Mouse (Mus musculus): ENCODE measurements around the gene Wdr73. TPM values are rescaled to one million over a fixed set of nuclear protein-coding genes. Genes with fewer than 3 reads are reported as not detected.
"Not testable (repeated sequence)": the region's sequence is repeated elsewhere in the genome, so short reads cannot be mapped to it uniquely, and the experiment has no call there.

The Wdr73 gene
- 27.8 and 33.4 TPM in 2 replicates for polyA plus RNA-seq (2015; fragmentation: Nextera tagmentation; extraction: Ambion mirVana)

DNA sequence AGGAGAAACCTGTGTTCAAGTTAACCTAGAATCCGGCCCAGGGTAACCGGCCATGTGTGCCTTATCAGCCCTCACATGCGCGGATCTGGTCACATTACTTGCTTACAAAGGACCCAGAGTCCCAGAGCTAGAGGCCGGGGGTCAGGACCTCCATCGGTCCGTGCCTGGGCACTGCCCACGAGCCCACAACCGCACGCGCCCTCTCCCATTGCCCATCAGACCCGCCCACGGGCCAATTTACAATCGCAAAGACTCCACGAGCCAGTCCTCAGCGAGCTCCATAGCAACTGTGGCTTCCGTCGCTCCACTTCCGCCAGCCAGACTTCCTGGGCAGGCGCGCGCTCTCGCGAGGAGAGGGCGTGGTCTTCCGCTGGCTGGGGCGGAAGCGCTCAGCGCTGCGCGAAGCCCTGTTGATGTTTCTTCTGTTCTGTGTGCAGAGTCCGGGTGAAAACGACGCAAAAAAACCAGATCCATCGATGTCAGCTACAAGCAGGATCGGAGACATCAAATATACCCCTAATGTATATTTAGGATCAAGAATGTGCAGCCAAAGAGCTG, at the start of gene Wdr73:
Gene Wdr73, minus strand, starts transcription at position 326 of the 558 bp plus-strand sequence.
- no peaks in the 10 kb centered on the region for H3K9me3 ChIP-seq (ENCODE audit: control insufficient read depth, low read length)
- peaks cover 7% of the 10 kb centered on the region; the same call in 1 of the 2 replicates for H3K36me3 ChIP-seq (ENCODE audit: control insufficient read depth, insufficient read depth, low read length)
- peak within 1 kb of the TSS; percentile 81 for H3K27ac ChIP-seq (ENCODE audit: low read length)
- H3K4me3 ChIP-seq (ENCODE audit: low read length), result peak within 1 kb of the TSS; percentile 80
- WGBS, result under 1% methylated on average over 36 of the region's 36 CpGs
- peak within 1 kb of the TSS; percentile 85 for H3K4me2 ChIP-seq (ENCODE audit: low read depth, low read length)
- no peaks in the 10 kb centered on the region for H3K27me3 ChIP-seq (replicated peaks; ENCODE audit: control insufficient read depth, insufficient read depth, low read length)
- peak within 1 kb of the TSS; percentile 76 for H3K9ac ChIP-seq (ENCODE audit: low read depth, low read length)
- ATAC-seq, result peak; percentile 97
- peaks cover 10% of the 10 kb centered on the region for H3K4me1 ChIP-seq (ENCODE audit: control insufficient read depth, insufficient read depth, low read length)

- Histone ChIP-seq H3K4me3 (ENCODE audit: low read length) (peak within 1 kb of the TSS; percentile 75), H3K9me3 (ENCODE audit: control insufficient read depth, low read length) (no peaks in the 10 kb centered on the region), H3K27me3 (replicated peaks; ENCODE audit: control insufficient read depth, insufficient read depth, low read length) (no peaks in the 10 kb centered on the region), H3K36me3 (ENCODE audit: control insufficient read depth, insufficient read depth, low read length) (no peaks in the 10 kb centered on the region), H3K4me1 (ENCODE audit: control insufficient read depth, insufficient read depth, low read length) (peaks cover 13% of the 10 kb centered on the region), H3K27ac (ENCODE audit: low read length) (peak within 1 kb of the TSS; percentile 98), H3K4me2 (ENCODE audit: low read depth, low read length) (peak within 1 kb of the TSS; percentile 77), H3K9ac (ENCODE audit: low read depth, low read length) (peak within 1 kb of the TSS; percentile 95)
- 2% methylated on average over 44 of the region's 44 CpGs for WGBS
- peak; percentile 100 for ATAC-seq
These were observed 46.6 kb upstream of the Wdr73 start, which contains the start of gene Sec11a for GRCm38 (mm10) chr7:80947445-80948350. Gene Sec11a, minus strand, starts transcription at chr7:80947780.

GRCm38 (mm10) chr7:80939808-80940207, 38.7 kb upstream of the Wdr73 start:
- peak; percentile 77 for ATAC-seq
- Histone ChIP-seq H3K27ac (ENCODE audit: low read length) (no peak overlapping the region), H3K4me1 (ENCODE audit: control insufficient read depth, insufficient read depth, low read length) (peaks cover under 1% of the 10 kb centered on the region; the same call in 1 of the 2 replicates), H3K4me3 (ENCODE audit: low read length) (no peak overlapping the region), H3K4me2 (ENCODE audit: low read depth, low read length) (no peak overlapping the region), H3K9ac (ENCODE audit: low read depth, low read length) (no peak overlapping the region), H3K9me3 (ENCODE audit: control insufficient read depth, low read length) (no peaks in the 10 kb centered on the region), H3K36me3 (ENCODE audit: control insufficient read depth, insufficient read depth, low read length) (no peaks in the 10 kb centered on the region), H3K27me3 (replicated peaks; ENCODE audit: control insufficient read depth, insufficient read depth, low read length) (no peaks in the 10 kb centered on the region)
- WGBS, result 85% methylated on average over 4 of the region's 4 CpGs

DNA sequence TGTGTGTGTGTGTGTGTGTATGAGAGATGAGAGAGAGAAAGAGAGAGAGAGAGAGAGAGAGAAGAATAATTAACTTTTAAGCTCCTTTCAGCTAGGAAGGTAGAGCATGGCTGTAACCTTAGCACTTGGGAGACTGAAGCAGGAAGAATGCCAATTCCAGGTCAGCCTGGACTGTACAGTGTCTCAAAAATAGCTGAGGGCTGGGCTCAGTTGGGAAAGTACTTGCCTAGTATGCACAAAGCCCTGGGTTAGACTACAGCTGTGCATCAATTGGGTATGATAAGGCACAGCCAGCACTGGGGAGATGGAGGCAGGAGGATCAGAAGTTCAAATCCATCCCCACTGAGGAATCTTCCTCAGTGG, 36.2 kb upstream of the Wdr73 start:
- not testable (repeated sequence) for H3K9me3 ChIP-seq (ENCODE audit: control insufficient read depth, low read length); H3K4me3 ChIP-seq (ENCODE audit: low read length); H3K27ac ChIP-seq (ENCODE audit: low read length); H3K36me3 ChIP-seq (ENCODE audit: control insufficient read depth, insufficient read depth, low read length); H3K4me2 ChIP-seq (ENCODE audit: low read depth, low read length); ATAC-seq; H3K4me1 ChIP-seq (ENCODE audit: control insufficient read depth, insufficient read depth, low read length); H3K27me3 ChIP-seq (replicated peaks; ENCODE audit: control insufficient read depth, insufficient read depth, low read length); H3K9ac ChIP-seq (ENCODE audit: low read depth, low read length)

DNA sequence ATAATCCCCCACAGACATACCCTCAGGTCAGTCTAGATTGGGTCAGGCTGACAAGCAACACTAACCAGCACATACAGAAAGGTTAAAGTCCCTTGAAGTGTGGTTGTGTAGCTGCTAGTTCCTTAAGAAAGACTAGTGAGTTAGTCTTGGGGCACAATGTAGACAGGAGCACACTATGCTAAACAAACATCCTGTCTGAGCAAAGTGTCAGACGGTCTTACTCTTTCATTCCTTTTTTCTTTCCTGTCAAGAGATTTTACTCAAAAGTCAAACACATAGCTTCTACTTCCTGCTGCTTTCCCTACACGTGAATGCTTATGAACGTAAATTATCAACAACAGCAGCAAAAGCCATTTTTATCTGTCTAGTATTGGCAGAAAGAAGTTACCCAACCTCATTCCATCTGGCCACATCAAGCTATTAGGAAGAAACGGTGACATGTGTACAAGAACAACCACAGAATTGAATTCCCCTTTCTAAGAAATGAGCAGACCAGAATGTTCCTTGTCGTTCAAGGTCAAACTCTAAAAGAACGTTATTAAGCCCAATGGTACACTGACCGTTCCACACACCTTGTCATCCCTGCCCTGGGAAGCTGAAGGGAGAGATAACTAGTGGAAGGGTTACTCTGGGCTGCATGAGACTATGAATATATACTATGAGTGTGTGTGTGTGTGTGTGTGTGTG, 35.7 kb upstream of the Wdr73 start:
- not testable (repeated sequence) for H3K27ac ChIP-seq (ENCODE audit: low read length); H3K4me2 ChIP-seq (ENCODE audit: low read depth, low read length); H3K27me3 ChIP-seq (replicated peaks; ENCODE audit: control insufficient read depth, insufficient read depth, low read length); H3K4me3 ChIP-seq (ENCODE audit: low read length); ATAC-seq; H3K4me1 ChIP-seq (ENCODE audit: control insufficient read depth, insufficient read depth, low read length); H3K9me3 ChIP-seq (ENCODE audit: control insufficient read depth, low read length); H3K36me3 ChIP-seq (ENCODE audit: control insufficient read depth, insufficient read depth, low read length); H3K9ac ChIP-seq (ENCODE audit: low read depth, low read length)
- 48% methylated on average over 7 of the region's 7 CpGs for WGBS

GRCm38 (mm10) chr7:80935834-80936233, 34.8 kb upstream of the Wdr73 start:
- no peak overlapping the region for H3K9ac ChIP-seq (ENCODE audit: low read depth, low read length)
- H3K27me3 ChIP-seq (replicated peaks; ENCODE audit: control insufficient read depth, insufficient read depth, low read length), result no peaks in the 10 kb centered on the region
- H3K9me3 ChIP-seq (ENCODE audit: control insufficient read depth, low read length), result no peaks in the 10 kb centered on the region
- H3K36me3 ChIP-seq (ENCODE audit: control insufficient read depth, insufficient read depth, low read length), result 0 out of 2 replicates have a peak, but pooled peaks cover 4% of the 10 kb centered on the region
- H3K4me3 ChIP-seq (ENCODE audit: low read length), result no peak overlapping the region
- H3K4me1 ChIP-seq (ENCODE audit: control insufficient read depth, insufficient read depth, low read length), result no peaks in the 10 kb centered on the region
- no peak for ATAC-seq
- no peak overlapping the region for H3K27ac ChIP-seq (ENCODE audit: low read length)
- H3K4me2 ChIP-seq (ENCODE audit: low read depth, low read length), result no peak overlapping the region
- WGBS, result 89% methylated on average over 1 of the region's 1 CpGs

GRCm38 (mm10) chr7:80932777-80933176, 31.7 kb upstream of the Wdr73 start:
- no peaks in the 10 kb centered on the region for H3K4me1 ChIP-seq (ENCODE audit: control insufficient read depth, insufficient read depth, low read length)
- ATAC-seq, result no peak
- no peak overlapping the region for H3K9ac ChIP-seq (ENCODE audit: low read depth, low read length)
- no peak overlapping the region for H3K27ac ChIP-seq (ENCODE audit: low read length)
- no peaks in the 10 kb centered on the region for H3K9me3 ChIP-seq (ENCODE audit: control insufficient read depth, low read length)
- H3K4me2 ChIP-seq (ENCODE audit: low read depth, low read length), result no peak overlapping the region
- WGBS, result 84% methylated on average over 1 of the region's 1 CpGs
- H3K27me3 ChIP-seq (replicated peaks; ENCODE audit: control insufficient read depth, insufficient read depth, low read length), result no peaks in the 10 kb centered on the region
- no peak overlapping the region for H3K4me3 ChIP-seq (ENCODE audit: low read length)
- H3K36me3 ChIP-seq (ENCODE audit: control insufficient read depth, insufficient read depth, low read length), result 0 out of 2 replicates have a peak, but pooled peaks cover 4% of the 10 kb centered on the region

- H3K4me2 ChIP-seq (ENCODE audit: low read depth, low read length), result no peak overlapping the region
- no peak overlapping the region for H3K27ac ChIP-seq (ENCODE audit: low read length)
- H3K4me1 ChIP-seq (ENCODE audit: control insufficient read depth, insufficient read depth, low read length), result no peaks in the 10 kb centered on the region
- H3K9ac ChIP-seq (ENCODE audit: low read depth, low read length), result no peak overlapping the region
- H3K9me3 ChIP-seq (ENCODE audit: control insufficient read depth, low read length), result no peaks in the 10 kb centered on the region
- WGBS, result 88% methylated on average over 8 of the region's 8 CpGs
- ATAC-seq, result no peak
- H3K27me3 ChIP-seq (replicated peaks; ENCODE audit: control insufficient read depth, insufficient read depth, low read length), result no peaks in the 10 kb centered on the region
- no peak overlapping the region for H3K4me3 ChIP-seq (ENCODE audit: low read length)
- H3K36me3 ChIP-seq (ENCODE audit: control insufficient read depth, insufficient read depth, low read length), result 0 out of 2 replicates have a peak, but pooled peaks cover 4% of the 10 kb centered on the region
These were observed 30.6 kb upstream of the Wdr73 start for GRCm38 (mm10) chr7:80931618-80932207.

GRCm38 (mm10) chr7:80923165-80923564, 22.1 kb upstream of the Wdr73 start:
- H3K27ac ChIP-seq (ENCODE audit: low read length), result no peak overlapping the region
- 88% methylated on average over 2 of the region's 2 CpGs for WGBS
- H3K36me3 ChIP-seq (ENCODE audit: control insufficient read depth, insufficient read depth, low read length), result 0 out of 2 replicates have a peak, but pooled peaks cover 3% of the 10 kb centered on the region

More at GRCm38 (mm10) chr7:80923165-80923564, 22.1 kb upstream of the Wdr73 start:
- H3K4me1 ChIP-seq (ENCODE audit: control insufficient read depth, insufficient read depth, low read length), result no peaks in the 10 kb centered on the region
- no peaks in the 10 kb centered on the region for H3K27me3 ChIP-seq (replicated peaks; ENCODE audit: control insufficient read depth, insufficient read depth, low read length)
- no peak for ATAC-seq
- no peak overlapping the region for H3K4me3 ChIP-seq (ENCODE audit: low read length)
- no peaks in the 10 kb centered on the region for H3K9me3 ChIP-seq (ENCODE audit: control insufficient read depth, low read length)
- no peak overlapping the region for H3K4me2 ChIP-seq (ENCODE audit: low read depth, low read length)
- H3K9ac ChIP-seq (ENCODE audit: low read depth, low read length), result no peak overlapping the region
